Mouse (Mus musculus): ENCODE measurements around the gene Hacl1. TPM values are rescaled to one million over a fixed set of nuclear protein-coding genes. Genes with fewer than 3 reads are reported as not detected.

Gene Hacl1
- polyA plus RNA-seq, 1 experiment, result 10.7 TPM

DNA sequence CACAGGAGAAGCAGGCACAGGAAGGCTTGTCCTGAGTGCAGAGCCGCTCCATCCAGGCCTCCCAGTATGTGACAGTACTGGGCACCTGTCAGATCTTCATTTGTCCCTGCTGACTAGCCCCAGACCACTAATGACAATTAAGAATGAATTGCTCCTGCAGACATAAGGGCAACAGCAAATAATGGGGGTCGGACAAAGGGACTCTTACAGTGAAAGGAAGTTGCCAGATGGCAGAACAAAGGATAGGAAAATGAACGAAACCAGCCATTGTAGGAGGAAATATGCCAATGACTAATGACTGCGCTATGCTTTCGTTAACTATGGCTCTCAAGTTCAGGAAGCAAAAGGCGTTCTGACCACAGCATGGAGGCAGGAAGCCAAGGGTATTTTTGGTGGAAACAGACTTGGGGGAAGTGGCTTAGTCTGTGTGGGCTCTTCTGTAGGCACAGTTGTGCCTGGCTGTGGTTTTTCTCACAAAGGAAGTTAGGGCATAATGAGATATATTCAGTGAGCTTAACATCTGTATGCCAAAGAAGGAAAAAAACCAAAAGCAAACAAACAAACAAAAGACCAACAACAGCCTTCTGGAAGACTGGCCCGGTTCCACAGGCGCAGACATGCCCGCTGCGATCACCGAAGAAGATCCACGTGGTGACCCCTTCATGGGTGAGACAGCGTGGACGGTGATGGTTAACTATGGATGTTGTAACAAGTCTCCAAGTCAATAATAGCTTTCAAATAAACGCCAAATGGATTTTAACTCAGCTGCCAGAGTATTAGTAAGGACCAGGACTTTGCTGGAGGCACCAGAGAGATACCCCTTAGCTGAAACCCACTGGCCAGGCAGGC, 28.8 kb upstream of the Hacl1 start:
- Histone ChIP-seq H3K4me3 (replicated peaks; ENCODE audit: extremely low read depth, low read depth, low read length) (no peak overlapping the region), H3K4me1 (ENCODE audit: control insufficient read depth, insufficient read depth, low read length) (peaks cover 17% of the 10 kb centered on the region)
- no peak for TF ChIP-seq CTCF (IDR thresholded peaks at IDR 0.05; ENCODE audit: insufficient read depth, low read length)
- TF ChIP-seq POLR2A (IDR thresholded peaks at IDR 0.05; ENCODE audit: borderline replicate concordance, extremely low read depth, low read depth, low read length), result no peak
- 39% methylated on average over 15 of the region's 15 CpGs for WGBS
- no peak for DNase-seq

DNA sequence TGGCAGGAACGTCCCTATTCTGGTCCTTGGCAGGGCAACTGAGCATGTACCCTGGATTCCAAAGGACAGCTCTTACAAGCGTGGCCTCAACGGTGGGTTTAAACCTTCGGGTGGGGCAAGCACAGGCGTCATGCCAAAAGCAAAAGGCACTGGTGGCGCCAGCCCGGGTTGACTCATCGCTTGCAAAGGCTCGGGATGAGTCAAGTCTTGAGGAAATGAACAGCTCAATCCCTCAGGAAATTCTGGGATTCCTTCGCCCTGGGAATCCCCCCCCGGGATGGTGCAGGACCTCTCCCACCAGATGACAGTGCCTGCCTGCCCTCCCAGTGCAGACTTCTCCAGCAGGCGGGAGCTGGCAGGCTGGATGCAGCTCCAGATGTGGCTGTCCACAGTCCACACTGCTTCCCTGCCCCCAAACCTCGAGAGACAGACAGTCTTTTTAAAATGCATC, 28.1 kb upstream of the Hacl1 start:
- WGBS, result 23% methylated on average over 13 of the region's 13 CpGs
- peak overlapping the region; percentile 3 for H3K4me3 ChIP-seq (replicated peaks; ENCODE audit: extremely low read depth, low read depth, low read length)
- TF ChIP-seq CTCF (IDR thresholded peaks at IDR 0.05; ENCODE audit: insufficient read depth, low read length), result no peak
- peak; percentile 21; the same call in 1 of the 2 replicates for TF ChIP-seq POLR2A (IDR thresholded peaks at IDR 0.05; ENCODE audit: borderline replicate concordance, extremely low read depth, low read depth, low read length)
- H3K4me1 ChIP-seq (ENCODE audit: control insufficient read depth, insufficient read depth, low read length), result peaks cover 17% of the 10 kb centered on the region
- DNase-seq, result peak; percentile 58

DNA sequence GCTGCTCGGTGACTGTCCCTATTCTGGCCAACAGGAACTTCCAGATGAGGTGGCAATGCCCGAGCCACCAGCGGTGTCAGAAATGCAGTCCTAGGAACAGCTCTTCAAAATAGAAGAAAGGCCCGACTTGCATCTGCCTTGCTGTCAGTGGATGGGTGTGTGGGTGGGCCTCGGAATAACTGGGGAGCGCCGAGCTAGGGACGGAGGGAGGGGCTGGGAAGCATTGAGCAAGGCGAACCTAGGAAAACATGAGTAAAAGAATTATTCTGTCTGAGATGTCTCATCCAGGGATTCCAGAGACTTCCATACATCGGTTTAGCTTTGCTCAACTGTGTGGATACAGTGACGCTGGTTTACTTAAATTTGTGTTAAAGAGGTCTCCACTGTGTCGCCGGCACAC, 27.2 kb upstream of the Hacl1 start:
- Histone ChIP-seq H3K4me3 (replicated peaks; ENCODE audit: extremely low read depth, low read depth, low read length) (no peak overlapping the region), H3K4me1 (ENCODE audit: control insufficient read depth, insufficient read depth, low read length) (peaks cover 23% of the 10 kb centered on the region)
- no peak for DNase-seq
- TF ChIP-seq CTCF (IDR thresholded peaks at IDR 0.05; ENCODE audit: insufficient read depth, low read length) (no peak), POLR2A (IDR thresholded peaks at IDR 0.05; ENCODE audit: borderline replicate concordance, extremely low read depth, low read depth, low read length) (no peak)
- whole genome bisulfite sequencing, result 61% methylated on average over 13 of the region's 13 CpGs

DNA sequence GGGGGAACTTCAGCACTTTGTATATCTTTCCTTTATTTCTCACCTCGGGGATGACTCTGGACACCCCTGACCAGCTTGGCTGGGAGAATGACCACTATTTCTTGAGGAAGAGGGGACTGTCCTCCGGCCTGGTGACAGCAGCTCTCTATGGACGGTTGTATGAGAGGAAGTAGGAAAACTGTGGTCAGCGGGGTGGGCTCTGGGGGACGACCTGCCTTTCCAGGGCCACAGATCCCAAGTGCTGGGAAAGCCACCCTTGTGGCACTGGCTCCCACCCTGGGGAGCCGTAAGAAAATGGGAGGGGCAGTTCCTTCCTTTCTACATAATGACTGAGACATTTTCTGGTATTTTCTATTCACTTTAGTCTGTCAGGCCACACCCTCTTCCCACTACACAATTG, 26.7 kb upstream of the Hacl1 start:
- no peak for DNase-seq
- no peak overlapping the region for H3K4me3 ChIP-seq (replicated peaks; ENCODE audit: extremely low read depth, low read depth, low read length)
- peaks cover 26% of the 10 kb centered on the region for H3K4me1 ChIP-seq (ENCODE audit: control insufficient read depth, insufficient read depth, low read length)
- no peak for TF ChIP-seq POLR2A (IDR thresholded peaks at IDR 0.05; ENCODE audit: borderline replicate concordance, extremely low read depth, low read depth, low read length)
- no peak for TF ChIP-seq CTCF (IDR thresholded peaks at IDR 0.05; ENCODE audit: insufficient read depth, low read length)
- WGBS, result 68% methylated on average over 6 of the region's 6 CpGs

DNA sequence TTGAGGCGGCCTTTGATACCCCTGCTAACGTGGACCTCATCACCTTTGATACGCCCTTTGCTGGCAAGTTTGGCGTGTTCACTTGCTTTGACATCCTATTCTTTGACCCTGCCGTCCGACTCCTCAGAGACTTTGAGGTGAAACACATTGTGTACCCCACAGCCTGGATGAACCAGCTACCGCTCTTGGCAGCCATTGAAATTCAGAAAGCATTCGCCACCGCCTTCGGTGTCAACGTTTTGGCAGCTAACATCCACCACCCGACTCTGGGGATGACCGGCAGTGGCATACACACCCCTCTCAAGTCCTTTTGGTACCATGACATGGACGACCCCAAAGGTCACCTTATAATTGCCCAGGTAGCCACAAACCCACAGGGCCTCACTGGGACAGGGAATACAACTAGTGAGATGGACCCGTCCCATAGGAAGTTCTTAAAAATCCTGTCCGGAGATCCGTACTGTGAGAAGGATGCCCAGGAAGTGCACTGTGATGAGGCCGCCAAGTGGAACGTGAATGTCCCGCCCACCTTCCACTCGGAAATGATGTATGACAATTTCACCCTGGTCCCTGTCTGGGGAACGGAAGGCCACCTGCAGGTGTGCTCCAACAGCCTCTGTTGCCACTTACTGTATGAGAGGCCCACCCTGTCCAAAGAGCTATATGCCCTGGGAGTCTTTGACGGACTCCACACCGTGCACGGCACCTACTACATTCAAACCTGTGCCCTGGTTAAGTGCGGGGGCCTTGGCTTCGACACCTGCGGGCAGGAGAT, 26.0 kb upstream of the Hacl1 start:
- Histone ChIP-seq H3K4me3 (replicated peaks; ENCODE audit: extremely low read depth, low read depth, low read length) (no peak overlapping the region), H3K4me1 (ENCODE audit: control insufficient read depth, insufficient read depth, low read length) (peaks cover 28% of the 10 kb centered on the region)
- DNase-seq, result no peak
- 93% methylated on average over 28 of the region's 28 CpGs for WGBS
- TF ChIP-seq POLR2A (IDR thresholded peaks at IDR 0.05; ENCODE audit: borderline replicate concordance, extremely low read depth, low read depth, low read length), result no peak
- no peak for TF ChIP-seq CTCF (IDR thresholded peaks at IDR 0.05; ENCODE audit: insufficient read depth, low read length)

DNA sequence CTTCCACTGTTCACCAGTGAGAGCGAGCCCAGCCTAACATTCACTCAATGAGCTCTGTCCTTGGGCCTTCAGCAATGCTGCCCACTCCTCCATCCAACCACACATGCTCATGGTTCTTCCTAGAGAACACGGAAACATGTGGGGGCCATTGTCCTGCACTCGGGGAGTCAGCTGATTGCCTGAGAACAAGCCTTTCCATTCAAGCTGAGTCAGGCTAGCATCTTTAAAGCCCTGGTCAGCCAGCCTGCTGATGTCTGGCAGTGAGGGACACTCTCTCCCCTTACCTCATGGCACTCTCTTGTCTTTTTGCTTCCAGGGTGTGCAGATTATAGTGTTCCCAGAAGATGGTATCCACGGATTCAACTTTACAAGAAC, 24.5 kb upstream of the Hacl1 start:
- H3K4me3 ChIP-seq (replicated peaks; ENCODE audit: extremely low read depth, low read depth, low read length), result no peak overlapping the region
- DNase-seq, result no peak
- H3K4me1 ChIP-seq (ENCODE audit: control insufficient read depth, insufficient read depth, low read length), result peaks cover 28% of the 10 kb centered on the region
- WGBS, result 88% methylated on average over 4 of the region's 4 CpGs
- TF ChIP-seq POLR2A (IDR thresholded peaks at IDR 0.05; ENCODE audit: borderline replicate concordance, extremely low read depth, low read depth, low read length) (no peak), CTCF (IDR thresholded peaks at IDR 0.05; ENCODE audit: insufficient read depth, low read length) (no peak)

DNA sequence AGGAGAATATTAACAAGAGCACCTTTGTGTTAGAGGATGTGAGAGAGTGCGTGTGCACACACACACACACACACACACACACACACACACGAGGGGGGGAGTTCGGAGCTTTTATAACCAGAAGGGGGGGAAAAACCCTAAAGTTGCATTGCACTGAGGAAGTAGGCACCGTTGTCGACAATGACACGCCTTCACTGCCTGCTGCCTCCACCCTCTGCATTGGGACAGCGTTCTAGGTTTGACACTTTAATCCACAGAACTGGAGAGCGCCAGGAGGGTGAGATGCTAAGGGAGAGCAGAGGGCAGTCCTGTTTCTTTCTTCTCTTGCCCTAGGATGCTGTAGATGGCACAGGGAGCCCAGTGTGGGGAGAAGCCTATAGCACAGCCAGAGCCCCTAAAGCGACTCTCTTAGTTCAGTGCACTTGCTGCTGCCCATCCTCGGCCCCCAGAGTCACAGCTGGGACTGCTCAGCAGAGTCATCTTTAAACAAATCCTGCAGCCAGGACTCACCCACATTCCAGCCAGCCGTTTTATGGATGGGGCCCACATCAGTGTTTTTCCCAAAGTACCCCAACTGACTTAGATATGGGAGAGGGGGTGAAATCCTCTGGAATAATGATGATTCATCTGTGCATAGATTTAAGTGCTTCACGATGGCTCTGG, 23.9 kb upstream of the Hacl1 start:
- peaks cover 26% of the 10 kb centered on the region for H3K4me1 ChIP-seq (ENCODE audit: control insufficient read depth, insufficient read depth, low read length)
- DNase-seq, result no peak
- H3K4me3 ChIP-seq (replicated peaks; ENCODE audit: extremely low read depth, low read depth, low read length), result no peak overlapping the region
- WGBS, result 54% methylated on average over 12 of the region's 12 CpGs
- no peak for TF ChIP-seq CTCF (IDR thresholded peaks at IDR 0.05; ENCODE audit: insufficient read depth, low read length)
- no peak for TF ChIP-seq POLR2A (IDR thresholded peaks at IDR 0.05; ENCODE audit: borderline replicate concordance, extremely low read depth, low read depth, low read length)

DNA sequence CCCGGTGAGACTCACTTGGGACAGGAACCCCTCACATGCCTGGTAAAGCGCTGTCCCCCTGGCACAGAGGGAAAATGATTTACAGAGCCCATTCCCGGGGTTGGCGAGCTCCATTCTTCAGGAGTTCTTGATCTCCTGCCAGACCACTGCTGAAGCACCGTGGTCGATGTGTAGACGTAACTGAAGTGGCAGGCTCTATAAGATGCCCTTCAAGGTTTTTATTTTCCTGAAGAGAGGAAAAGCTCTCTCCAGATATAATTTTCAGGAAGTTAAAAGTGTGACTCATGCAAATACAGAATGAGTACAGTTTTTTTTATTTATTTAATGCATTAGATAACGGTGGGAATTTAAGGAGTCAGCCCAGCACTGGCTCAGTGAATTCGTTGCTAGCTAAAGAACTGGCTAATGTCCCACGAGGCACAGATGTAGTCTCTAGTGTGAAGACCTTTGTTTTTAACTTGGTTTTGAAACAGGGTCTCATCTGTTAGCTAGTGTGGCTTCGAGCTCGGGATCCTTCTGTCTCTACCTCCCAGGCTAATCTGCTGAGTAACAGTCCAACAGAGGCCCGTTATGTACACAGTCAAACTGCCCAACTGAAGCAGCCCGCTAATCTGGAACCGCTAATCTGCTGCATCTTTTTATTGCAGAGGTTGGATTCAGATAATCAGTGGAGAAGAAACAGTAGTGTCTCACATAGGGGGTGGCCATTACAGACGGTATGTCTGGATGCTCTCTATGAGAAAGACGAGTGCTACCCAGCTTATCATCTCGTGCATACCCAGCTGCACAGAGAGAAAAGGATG, 23.2 kb upstream of the Hacl1 start:
- Histone ChIP-seq H3K4me3 (replicated peaks; ENCODE audit: extremely low read depth, low read depth, low read length) (no peak overlapping the region), H3K4me1 (ENCODE audit: control insufficient read depth, insufficient read depth, low read length) (peaks cover 21% of the 10 kb centered on the region)
- DNase-seq, result no peak
- TF ChIP-seq CTCF (IDR thresholded peaks at IDR 0.05; ENCODE audit: insufficient read depth, low read length) (no peak), POLR2A (IDR thresholded peaks at IDR 0.05; ENCODE audit: borderline replicate concordance, extremely low read depth, low read depth, low read length) (no peak)
- 36% methylated on average over 18 of the region's 18 CpGs for WGBS

Measured in lung, adult 2 months (tissue).